Mouse (Mus musculus): Measurements from ENCODE around the gene Pknox2. TPM values are rescaled to one million over a fixed set of nuclear protein-coding genes. Genes with fewer than 3 reads are reported as not detected.

Pknox2 gene
- polyA plus RNA-seq, 1 experiment from 2014 or later = 34.3 TPM

DNA sequence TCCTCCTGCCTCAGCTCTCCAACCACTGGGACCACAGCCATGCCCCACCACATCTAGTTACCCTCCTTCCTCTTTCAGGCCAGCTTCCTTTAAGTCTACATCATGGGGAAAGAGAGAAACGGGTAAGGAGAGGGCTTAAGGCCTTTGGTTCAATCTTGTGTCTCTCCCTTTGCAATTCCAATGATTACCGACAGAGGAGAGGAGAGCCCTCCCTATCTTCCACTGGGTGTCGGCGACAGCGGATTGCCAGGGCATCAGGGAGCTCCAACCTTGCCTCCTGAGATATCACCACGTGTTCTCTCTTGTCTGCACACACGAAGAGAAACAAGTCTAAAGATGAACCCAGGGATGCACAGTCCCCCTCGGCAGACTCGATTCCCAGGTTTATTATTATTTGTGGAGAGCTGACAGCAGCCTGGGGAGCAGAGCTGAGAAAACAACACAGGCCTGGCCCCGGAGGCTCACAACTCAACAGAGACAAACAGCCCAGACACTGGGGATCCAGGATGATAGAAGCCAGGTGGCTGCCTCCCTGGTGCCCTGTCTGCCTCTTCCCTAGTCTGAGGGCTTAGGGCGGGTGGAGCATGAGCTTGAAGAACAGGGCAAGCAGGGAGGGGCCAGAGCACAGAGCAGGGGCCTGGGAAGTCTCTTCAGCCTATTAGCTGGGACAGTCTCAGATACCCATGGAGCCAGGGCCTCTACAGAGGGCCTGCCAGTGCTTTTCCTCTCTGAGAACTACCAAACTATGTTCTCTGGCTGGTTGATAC is 170.4 kb downstream of the Pknox2 start:
- H3K36me3 ChIP-seq (ENCODE audit: control insufficient read depth, insufficient read depth, low read length) = no peaks in the 10 kb centered on the region
- H3K27ac ChIP-seq (ENCODE audit: low read length) = no peak overlapping the region
- H3K4me2 ChIP-seq (ENCODE audit: low read length) = no peak overlapping the region
- peaks cover 6% of the 10 kb centered on the region for H3K4me1 ChIP-seq (ENCODE audit: control insufficient read depth, insufficient read depth, low read length)
- no peak overlapping the region for H3K9ac ChIP-seq (ENCODE audit: low read depth, low read length)
- 48% methylated on average over 11 of the region's 11 CpGs for WGBS
- no peaks in the 10 kb centered on the region for H3K27me3 ChIP-seq (ENCODE audit: control insufficient read depth, insufficient read depth, low read depth, low read length)
- H3K9me3 ChIP-seq (replicated peaks; ENCODE audit: control insufficient read depth, low read length, poor library complexity, severe bottlenecking) = no peaks in the 10 kb centered on the region
- H3K4me3 ChIP-seq (ENCODE audit: low read depth, low read length) = no peak overlapping the region
- ATAC-seq = no peak

DNA sequence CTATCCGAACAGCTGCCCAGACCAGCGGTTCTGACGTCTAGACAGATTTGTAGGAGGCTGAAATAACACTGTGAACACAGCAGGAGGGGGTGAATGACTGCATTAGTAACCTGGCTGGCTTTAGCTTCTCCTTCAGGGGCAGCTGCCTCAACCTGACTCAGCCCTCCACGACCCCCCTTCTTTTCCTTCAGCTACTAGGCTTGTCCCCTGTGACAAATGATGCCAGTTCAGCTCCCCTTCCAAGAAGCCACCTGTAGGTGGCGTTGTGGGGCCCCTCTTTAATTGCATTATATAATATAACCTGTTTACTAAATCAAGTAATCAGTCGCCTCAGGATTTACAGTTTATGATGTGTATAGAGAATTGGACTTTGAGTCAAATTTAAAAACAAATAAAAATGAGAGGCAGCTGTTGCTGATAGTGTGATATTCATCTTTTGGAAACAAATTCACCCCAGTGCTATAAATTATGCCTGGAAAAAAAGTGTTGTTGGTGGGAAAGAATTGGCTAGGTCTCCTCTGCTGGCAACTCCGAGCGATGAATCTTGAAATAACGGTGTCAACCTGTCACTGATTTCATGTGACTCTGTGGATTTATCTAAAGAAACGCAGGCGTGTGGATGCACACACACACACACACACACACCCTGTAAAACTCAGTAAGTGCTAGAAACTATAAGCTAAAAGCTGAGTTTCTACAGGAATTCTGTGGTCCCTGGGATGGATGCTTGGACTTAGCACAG is 173.6 kb downstream of the Pknox2 start:
- Histone ChIP-seq H3K4me2 (ENCODE audit: low read length) (no peak overlapping the region), H3K4me3 (ENCODE audit: low read depth, low read length) (no peak overlapping the region), H3K9ac (ENCODE audit: low read depth, low read length) (no peak overlapping the region), H3K36me3 (ENCODE audit: control insufficient read depth, insufficient read depth, low read length) (no peaks in the 10 kb centered on the region), H3K27ac (ENCODE audit: low read length) (no peak overlapping the region), H3K27me3 (ENCODE audit: control insufficient read depth, insufficient read depth, low read depth, low read length) (no peaks in the 10 kb centered on the region), H3K4me1 (ENCODE audit: control insufficient read depth, insufficient read depth, low read length) (peaks cover 14% of the 10 kb centered on the region), H3K9me3 (replicated peaks; ENCODE audit: control insufficient read depth, low read length, poor library complexity, severe bottlenecking) (no peaks in the 10 kb centered on the region)
- WGBS = 60% methylated on average over 11 of the region's 11 CpGs
- no peak for ATAC-seq

DNA sequence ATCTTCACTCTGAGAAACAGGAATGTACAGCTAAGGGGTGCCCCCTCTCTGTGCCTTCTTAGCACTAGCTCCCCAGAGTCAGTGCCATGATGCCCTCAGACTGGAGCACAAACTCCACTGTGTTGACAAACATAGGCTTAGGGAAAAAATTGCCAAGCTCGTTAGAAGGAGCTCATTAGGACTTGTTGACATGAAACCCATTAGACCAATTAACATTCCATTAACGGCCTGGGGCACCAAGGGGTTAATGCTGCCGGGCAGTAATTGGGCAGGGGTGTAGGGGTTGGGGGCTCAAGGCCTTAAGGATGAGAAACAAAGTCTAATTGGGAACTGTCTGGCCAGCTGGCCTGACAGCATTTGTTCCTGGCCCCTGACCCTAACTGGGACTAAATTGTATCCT is 175.1 kb downstream of the Pknox2 start:
- Histone ChIP-seq H3K4me2 (ENCODE audit: low read length) (no peak overlapping the region), H3K27me3 (ENCODE audit: control insufficient read depth, insufficient read depth, low read depth, low read length) (no peaks in the 10 kb centered on the region)
- WGBS = 51% methylated on average over 3 of the region's 3 CpGs

DNA sequence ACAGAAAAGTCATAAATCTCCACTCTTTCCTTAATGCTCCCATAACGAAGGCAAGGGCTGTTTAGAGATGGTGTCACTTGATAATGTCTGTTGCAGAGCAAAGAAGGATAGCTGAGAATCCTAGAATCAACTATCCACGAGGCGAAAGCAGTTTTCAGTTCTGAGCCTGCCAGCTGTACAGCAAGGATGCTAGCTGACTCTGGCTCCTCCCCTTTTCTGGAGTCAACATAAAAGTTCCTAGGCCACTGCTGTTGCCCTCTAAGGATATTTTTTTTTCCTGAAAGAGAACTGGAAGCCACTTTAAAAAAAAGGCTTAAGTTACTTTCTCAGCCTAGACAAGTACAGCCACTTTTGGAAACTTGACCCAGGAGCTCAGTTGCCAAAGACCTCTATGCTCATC is 176.1 kb downstream of the Pknox2 start:
- Histone ChIP-seq H3K27ac (ENCODE audit: low read length) (no peak overlapping the region), H3K9ac (ENCODE audit: low read depth, low read length) (no peak overlapping the region), H3K9me3 (replicated peaks; ENCODE audit: control insufficient read depth, low read length, poor library complexity, severe bottlenecking) (no peaks in the 10 kb centered on the region), H3K4me3 (ENCODE audit: low read depth, low read length) (no peak overlapping the region), H3K36me3 (ENCODE audit: control insufficient read depth, insufficient read depth, low read length) (no peaks in the 10 kb centered on the region), H3K27me3 (ENCODE audit: control insufficient read depth, insufficient read depth, low read depth, low read length) (no peaks in the 10 kb centered on the region), H3K4me1 (ENCODE audit: control insufficient read depth, insufficient read depth, low read length) (peaks cover 12% of the 10 kb centered on the region), H3K4me2 (ENCODE audit: low read length) (no peak overlapping the region)
- 47% methylated on average over 3 of the region's 3 CpGs for WGBS
- ATAC-seq = no peak

More for the DNA sequence above, 175.1 kb downstream of the Pknox2 start:
- Histone ChIP-seq H3K9me3 (replicated peaks; ENCODE audit: control insufficient read depth, low read length, poor library complexity, severe bottlenecking) (no peaks in the 10 kb centered on the region), H3K36me3 (ENCODE audit: control insufficient read depth, insufficient read depth, low read length) (no peaks in the 10 kb centered on the region), H3K4me1 (ENCODE audit: control insufficient read depth, insufficient read depth, low read length) (peaks cover 14% of the 10 kb centered on the region), H3K9ac (ENCODE audit: low read depth, low read length) (no peak overlapping the region), H3K4me3 (ENCODE audit: low read depth, low read length) (no peak overlapping the region), H3K27ac (ENCODE audit: low read length) (no peak overlapping the region)
- no peak for ATAC-seq

DNA sequence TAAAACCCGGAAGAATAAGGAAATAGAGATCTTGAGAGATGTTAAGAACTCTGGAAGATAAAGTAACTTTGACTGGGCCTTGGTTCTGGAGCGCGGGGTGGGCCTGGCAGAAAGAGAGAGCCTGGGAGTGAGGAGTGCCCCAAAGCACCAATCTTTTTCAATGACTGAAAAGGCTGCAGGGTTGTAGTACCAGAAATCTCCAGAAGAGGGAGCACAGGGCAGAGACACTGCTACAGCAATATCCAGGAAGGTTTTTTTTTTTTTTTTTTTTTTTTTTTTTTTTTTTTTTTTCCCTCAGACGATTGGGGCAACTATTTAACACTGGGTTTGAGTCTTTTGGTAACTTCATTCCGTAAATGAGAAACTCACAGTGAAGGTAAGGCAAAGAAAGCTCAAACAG is 176.6 kb downstream of the Pknox2 start:
- WGBS = 6% methylated on average over 5 of the region's 5 CpGs
- Histone ChIP-seq H3K36me3 (ENCODE audit: control insufficient read depth, insufficient read depth, low read length) (no peaks in the 10 kb centered on the region), H3K4me1 (ENCODE audit: control insufficient read depth, insufficient read depth, low read length) (peaks cover 11% of the 10 kb centered on the region; the same call in 1 of the 2 replicates), H3K9me3 (replicated peaks; ENCODE audit: control insufficient read depth, low read length, poor library complexity, severe bottlenecking) (no peaks in the 10 kb centered on the region), H3K4me2 (ENCODE audit: low read length) (no peak overlapping the region), H3K27ac (ENCODE audit: low read length) (no peak overlapping the region), H3K27me3 (ENCODE audit: control insufficient read depth, insufficient read depth, low read depth, low read length) (no peaks in the 10 kb centered on the region), H3K4me3 (ENCODE audit: low read depth, low read length) (no peak overlapping the region), H3K9ac (ENCODE audit: low read depth, low read length) (no peak overlapping the region)
- ATAC-seq = peak; percentile 8; the same call in 1 of the 2 replicates

DNA sequence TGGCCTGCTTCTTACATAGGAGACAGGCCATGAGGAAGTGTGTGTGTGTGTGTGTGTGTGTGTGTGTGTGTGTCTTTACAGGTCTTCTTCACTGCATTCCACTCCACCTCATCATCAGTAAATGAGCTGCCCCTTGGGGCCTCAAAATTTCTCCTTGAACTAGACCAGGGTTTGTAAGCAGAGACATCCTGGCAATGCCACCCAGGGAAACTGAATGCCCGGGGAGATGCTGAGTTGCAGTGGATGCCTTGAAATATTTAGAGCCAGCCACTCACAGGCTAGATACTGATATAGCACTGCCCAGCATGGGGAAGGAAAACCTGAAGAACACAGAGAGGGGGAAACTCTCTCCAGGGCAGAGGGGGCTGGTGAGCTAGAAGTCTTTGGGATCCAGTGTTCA is 178.1 kb downstream of the Pknox2 start:
- WGBS = 93% methylated on average over 1 of the region's 1 CpGs
- Histone ChIP-seq H3K27ac (ENCODE audit: low read length) (no peak overlapping the region), H3K4me3 (ENCODE audit: low read depth, low read length) (no peak overlapping the region), H3K9ac (ENCODE audit: low read depth, low read length) (no peak overlapping the region), H3K36me3 (ENCODE audit: control insufficient read depth, insufficient read depth, low read length) (no peaks in the 10 kb centered on the region), H3K4me1 (ENCODE audit: control insufficient read depth, insufficient read depth, low read length) (peaks cover 13% of the 10 kb centered on the region; the same call in 1 of the 2 replicates), H3K9me3 (replicated peaks; ENCODE audit: control insufficient read depth, low read length, poor library complexity, severe bottlenecking) (no peaks in the 10 kb centered on the region), H3K27me3 (ENCODE audit: control insufficient read depth, insufficient read depth, low read depth, low read length) (no peaks in the 10 kb centered on the region), H3K4me2 (ENCODE audit: low read length) (no peak overlapping the region)
- ATAC-seq = no peak

DNA sequence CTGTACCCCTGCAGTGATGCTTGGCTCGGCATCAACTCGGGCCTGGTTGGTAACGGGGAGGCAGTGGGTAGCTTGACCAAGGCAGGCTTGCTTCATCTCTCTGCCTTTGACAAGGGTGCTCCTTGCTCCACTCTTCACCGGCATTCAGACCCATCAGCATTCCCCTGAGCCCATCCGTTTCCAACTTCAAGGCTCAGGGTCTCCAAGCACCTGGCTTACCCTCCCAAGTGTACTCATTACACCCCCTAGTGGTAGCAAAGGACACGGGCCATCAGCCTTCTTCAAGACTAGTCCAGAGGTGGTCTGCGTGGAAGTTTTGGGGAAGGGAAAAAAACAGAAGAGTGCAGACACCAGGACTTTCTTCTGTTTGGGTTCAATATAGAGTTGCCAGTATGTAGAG is 178.5 kb downstream of the Pknox2 start:
- H3K4me1 ChIP-seq (ENCODE audit: control insufficient read depth, insufficient read depth, low read length) = peaks cover 13% of the 10 kb centered on the region; the same call in 1 of the 2 replicates
- peak; percentile 25; the same call in 1 of the 2 replicates for ATAC-seq
- H3K27ac ChIP-seq (ENCODE audit: low read length) = no peak overlapping the region
- no peaks in the 10 kb centered on the region for H3K27me3 ChIP-seq (ENCODE audit: control insufficient read depth, insufficient read depth, low read depth, low read length)
- WGBS = 40% methylated on average over 7 of the region's 7 CpGs
- H3K4me2 ChIP-seq (ENCODE audit: low read length) = no peak overlapping the region
- no peaks in the 10 kb centered on the region for H3K9me3 ChIP-seq (replicated peaks; ENCODE audit: control insufficient read depth, low read length, poor library complexity, severe bottlenecking)
- H3K4me3 ChIP-seq (ENCODE audit: low read depth, low read length) = no peak overlapping the region
- no peaks in the 10 kb centered on the region for H3K36me3 ChIP-seq (ENCODE audit: control insufficient read depth, insufficient read depth, low read length)
- H3K9ac ChIP-seq (ENCODE audit: low read depth, low read length) = no peak overlapping the region

DNA sequence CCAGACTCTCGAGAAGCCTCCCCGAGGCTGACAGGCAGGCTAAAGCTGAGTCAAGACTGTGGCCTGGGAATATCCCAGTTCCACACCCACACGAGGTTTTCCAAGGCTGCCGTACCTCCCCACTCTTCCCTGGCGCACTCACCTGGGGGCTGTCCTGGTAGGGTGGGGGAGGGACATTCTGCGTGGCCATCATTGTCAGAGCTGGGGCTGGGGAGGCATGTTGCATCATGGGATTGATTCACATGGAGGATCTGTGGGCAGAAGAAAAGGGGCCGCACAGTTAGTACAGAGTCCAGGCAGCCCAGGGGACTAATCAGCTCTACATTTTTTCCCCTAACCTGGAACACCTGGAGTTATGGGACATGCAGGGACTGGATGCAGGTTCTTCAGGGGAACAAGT is 179.0 kb downstream of the Pknox2 start:
- H3K9me3 ChIP-seq (replicated peaks; ENCODE audit: control insufficient read depth, low read length, poor library complexity, severe bottlenecking) = no peaks in the 10 kb centered on the region
- no peaks in the 10 kb centered on the region for H3K27me3 ChIP-seq (ENCODE audit: control insufficient read depth, insufficient read depth, low read depth, low read length)
- 80% methylated on average over 7 of the region's 7 CpGs for WGBS
- H3K4me1 ChIP-seq (ENCODE audit: control insufficient read depth, insufficient read depth, low read length) = peaks cover 12% of the 10 kb centered on the region; the same call in 1 of the 2 replicates
- H3K9ac ChIP-seq (ENCODE audit: low read depth, low read length) = no peak overlapping the region
- H3K4me2 ChIP-seq (ENCODE audit: low read length) = no peak overlapping the region
- no peaks in the 10 kb centered on the region for H3K36me3 ChIP-seq (ENCODE audit: control insufficient read depth, insufficient read depth, low read length)
- no peak overlapping the region for H3K27ac ChIP-seq (ENCODE audit: low read length)
- no peak for ATAC-seq
- H3K4me3 ChIP-seq (ENCODE audit: low read depth, low read length) = no peak overlapping the region

DNA sequence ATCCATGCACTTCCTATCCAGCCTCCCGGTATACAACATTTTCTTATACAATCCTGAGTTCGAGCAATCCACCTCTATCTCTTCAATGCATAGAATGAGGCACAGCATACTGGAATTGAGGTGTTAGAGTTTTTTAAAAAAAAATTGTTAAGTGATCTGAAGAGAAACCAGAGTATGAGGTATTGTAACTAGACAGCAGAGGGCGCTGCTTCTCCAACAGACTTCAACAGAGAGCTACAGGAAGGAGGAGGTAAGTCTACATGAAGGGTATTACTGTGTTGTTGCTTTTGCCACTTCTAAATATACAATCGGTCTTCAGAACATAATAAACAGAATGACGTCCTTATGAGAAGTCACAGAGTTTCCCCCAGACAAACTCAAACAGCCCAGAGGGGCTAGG is 181.5 kb downstream of the Pknox2 start:
- ATAC-seq = no peak
- no peak overlapping the region for H3K4me3 ChIP-seq (ENCODE audit: low read depth, low read length)
- H3K4me1 ChIP-seq (ENCODE audit: control insufficient read depth, insufficient read depth, low read length) = peaks cover 8% of the 10 kb centered on the region; the same call in 1 of the 2 replicates
- H3K27me3 ChIP-seq (ENCODE audit: control insufficient read depth, insufficient read depth, low read depth, low read length) = no peaks in the 10 kb centered on the region
- no peak overlapping the region for H3K4me2 ChIP-seq (ENCODE audit: low read length)
- no peaks in the 10 kb centered on the region for H3K9me3 ChIP-seq (replicated peaks; ENCODE audit: control insufficient read depth, low read length, poor library complexity, severe bottlenecking)
- H3K27ac ChIP-seq (ENCODE audit: low read length) = no peak overlapping the region
- no peaks in the 10 kb centered on the region for H3K36me3 ChIP-seq (ENCODE audit: control insufficient read depth, insufficient read depth, low read length)
- WGBS = 65% methylated on average over 5 of the region's 5 CpGs
- H3K9ac ChIP-seq (ENCODE audit: low read depth, low read length) = no peak overlapping the region

All from midbrain, embryonic 16.5 days (tissue).